14 mouse cellular contexts compared by ENCODE assay signal in genomic region chr1:92976141-92976566, GRCm38 (mm10). TPM values are rescaled to one million over a fixed set of nuclear protein-coding genes. Genes with fewer than 3 reads are reported as not detected.
DNase-seq lines count a peak whose midpoint lies in the region; ATAC-seq and TF ChIP-seq lines count a peak whose summit lies in the region.
"Had no signal": no experiment of that assay in that cellular context is flagged by ENCODE, and none has a peak within 500 bp of the region (broad histone marks: within the 10 kb centered on the region; RNA-seq: fewer than 3 reads in every experiment).

No protein-coding gene starts in this region.

- peak; percentile 94 for DNase-seq in heart, adult 11 months
- DNase-seq in heart, adult 8-10 months (ENCODE audit: low spot score) = no peak
- no peak for DNase-seq in spleen, adult 2 months (ENCODE audit: low read depth in 1 of 2, low spot score in 2 of 2)
- no peak for DNase-seq in spleen, adult 18-20 months
- peak; percentile 21 for DNase-seq in lung, embryonic 14.5 days
- peak; percentile 29 for DNase-seq in stomach, postnatal 0 days (ENCODE audit: low spot score)
- no peak for DNase-seq in hindbrain, embryonic 11.5 days (ENCODE audit: low spot score)
- DNase-seq in urinary bladder, adult 2 months (ENCODE audit: low spot score) = no peak

- H3K36me3 ChIP-seq in spleen, adult 2 months (ENCODE audit: control insufficient read depth, insufficient read depth, low read length) = no peaks in the 10 kb centered on the region
- H3K36me3 ChIP-seq in lung, embryonic 14.5 days (ENCODE audit: insufficient read depth) = no peaks in the 10 kb centered on the region
- H3K36me3 ChIP-seq in stomach, postnatal 0 days (ENCODE audit: control insufficient read depth, insufficient read depth, low read length) = no peaks in the 10 kb centered on the region
- no peaks in the 10 kb centered on the region for H3K36me3 ChIP-seq in hindbrain, embryonic 11.5 days (ENCODE audit: control insufficient read depth, insufficient read depth, low read length)
- H3K36me3 ChIP-seq: hindbrain, embryonic 13.5 days; liver, embryonic 12.5 days had no signal

- H3K4me3 ChIP-seq in spleen, adult 2 months (ENCODE audit: extremely low read depth, insufficient read depth, insufficient read length) = no peak overlapping the region
- no peak overlapping the region for H3K4me3 ChIP-seq in lung, embryonic 14.5 days (ENCODE audit: low read depth, low read length)
- no peak overlapping the region for H3K4me3 ChIP-seq in stomach, postnatal 0 days (ENCODE audit: low read depth, low read length)
- H3K4me3 ChIP-seq in hindbrain, embryonic 11.5 days (ENCODE audit: low read depth, low read length) = no peak overlapping the region
- H3K4me3 ChIP-seq: hindbrain, embryonic 13.5 days; liver, embryonic 12.5 days had no signal

- H3K4me1 ChIP-seq in spleen, adult 2 months (ENCODE audit: control insufficient read depth, insufficient read depth, insufficient read length) = no peaks in the 10 kb centered on the region
- H3K4me1 ChIP-seq in lung, embryonic 14.5 days (ENCODE audit: insufficient read depth) = peaks cover 5% of the 10 kb centered on the region
- no peaks in the 10 kb centered on the region for H3K4me1 ChIP-seq in stomach, postnatal 0 days (replicated peaks; ENCODE audit: control insufficient read depth, insufficient read depth)
- H3K4me1 ChIP-seq in hindbrain, embryonic 11.5 days (replicated peaks; ENCODE audit: control insufficient read depth, insufficient read depth, low read length) = no peaks in the 10 kb centered on the region

- no peaks in the 10 kb centered on the region for H3K27me3 ChIP-seq in spleen, adult 2 months (ENCODE audit: control insufficient read depth, insufficient read depth, low read length)
- no peaks in the 10 kb centered on the region for H3K27me3 ChIP-seq in lung, embryonic 14.5 days (ENCODE audit: insufficient read depth, low read length)
- H3K27me3 ChIP-seq in stomach, postnatal 0 days (ENCODE audit: control insufficient read depth, insufficient read depth, low read length) = no peaks in the 10 kb centered on the region
- no peaks in the 10 kb centered on the region for H3K27me3 ChIP-seq in hindbrain, embryonic 11.5 days (ENCODE audit: control insufficient read depth, insufficient read depth, low read length)
- H3K27me3 ChIP-seq: hindbrain, embryonic 13.5 days had no signal

- H3K9me3 ChIP-seq in lung, embryonic 14.5 days (ENCODE audit: low read depth, low read length) = no peaks in the 10 kb centered on the region
- no peaks in the 10 kb centered on the region for H3K9me3 ChIP-seq in stomach, postnatal 0 days (ENCODE audit: control insufficient read depth, low read length)
- no peaks in the 10 kb centered on the region for H3K9me3 ChIP-seq in hindbrain, embryonic 11.5 days (ENCODE audit: control insufficient read depth, low read length)
- H3K9me3 ChIP-seq: hindbrain, embryonic 13.5 days; liver, embryonic 12.5 days had no signal

- no peak overlapping the region for H3K9ac ChIP-seq in lung, embryonic 14.5 days
- H3K9ac ChIP-seq in stomach, postnatal 0 days (ENCODE audit: low read length) = no peak overlapping the region
- H3K9ac ChIP-seq in hindbrain, embryonic 11.5 days (ENCODE audit: low read depth, low read length) = no peak overlapping the region
- H3K9ac ChIP-seq: hindbrain, embryonic 13.5 days; liver, embryonic 12.5 days had no signal

- TF ChIP-seq CTCF in spleen, adult 2 months (IDR thresholded peaks at IDR 0.05; ENCODE audit: extremely low read depth, insufficient read depth, insufficient read length, insufficient replicate concordance) = no peak
- no peak for TF ChIP-seq CTCF in lung, embryonic 14.5 days (IDR thresholded peaks at IDR 0.05; ENCODE audit: low read depth)
- TF ChIP-seq CTCF in stomach, postnatal 0 days (IDR thresholded peaks at IDR 0.05; ENCODE audit: low read depth) = no peak

- 69% methylated on average over 6 of the region's 6 CpGs for WGBS in spleen, adult 2 months
- WGBS in lung, embryonic 14.5 days = 14% methylated on average over 6 of the region's 6 CpGs
- WGBS in stomach, postnatal 0 days = 28% methylated on average over 6 of the region's 6 CpGs
- 54% methylated on average over 6 of the region's 6 CpGs for WGBS in hindbrain, embryonic 11.5 days

- H3K27ac ChIP-seq in spleen, adult 2 months (ENCODE audit: insufficient read depth, low read length) = 0 out of 2 replicates have a peak overlapping the region, but pooled peaks have one; percentile 31
- no peak overlapping the region for H3K27ac ChIP-seq in lung, embryonic 14.5 days (ENCODE audit: low read depth)
- no peak overlapping the region for H3K27ac ChIP-seq in stomach, postnatal 0 days (replicated peaks)
- no peak overlapping the region for H3K27ac ChIP-seq in hindbrain, embryonic 11.5 days (ENCODE audit: low read depth, low read length)
- H3K27ac ChIP-seq: hindbrain, embryonic 13.5 days; liver, embryonic 12.5 days had no signal

- H3K4me2 ChIP-seq in lung, embryonic 14.5 days = no peak overlapping the region
- no peak overlapping the region for H3K4me2 ChIP-seq in stomach, postnatal 0 days (replicated peaks; ENCODE audit: low read depth)
- no peak overlapping the region for H3K4me2 ChIP-seq in hindbrain, embryonic 11.5 days (replicated peaks; ENCODE audit: low read depth, low read length)
- H3K4me2 ChIP-seq: hindbrain, embryonic 13.5 days; liver, embryonic 12.5 days had no signal

- TF ChIP-seq EP300 in stomach, postnatal 0 days (optimal IDR thresholded peaks at IDR 0.05) = no peak

- TF ChIP-seq POLR2A in spleen, adult 2 months (IDR thresholded peaks at IDR 0.05; ENCODE audit: low read depth, low read length) = no peak

- peak; percentile 43 for ATAC-seq in lung, embryonic 14.5 days (ENCODE audit: insufficient read depth)
- no peak for ATAC-seq in stomach, postnatal 0 days (ENCODE audit: low FRiP score, low TSS enrichment)
- ATAC-seq in hindbrain, embryonic 11.5 days (ENCODE audit: low FRiP score) = no peak
- ATAC-seq: liver, embryonic 12.5 days had no signal

RNA-seq across cellular contexts. Expression of gene Gpr35, which starts 25.5 kb away (rescaled TPM):
- 1 to 10 TPM in 1 of 4 experiments, under 1 TPM in 3; 0.19 to 1.3 (median 0.47) TPM for total RNA-seq in heart, adult 8-10 months (2022)
- polyA plus RNA-seq in spleen, adult 2 months (2012; rRNA removed) = 19.1 and 20.7 TPM in 2 replicates
- 0.19 and 0.50 TPM in 2 replicates for polyA plus RNA-seq in lung, embryonic 14.5 days (2014; fragmentation: Nextera tagmentation; extraction: Ambion mirVana)
- polyA plus RNA-seq in stomach, postnatal 0 days (2015; fragmentation: Nextera tagmentation; extraction: Ambion mirVana) = 3.7 and 4.1 TPM in 2 replicates
- 0.43 TPM in 1 of 2 replicates, not detected in the other for polyA plus RNA-seq in hindbrain, embryonic 11.5 days (2014; fragmentation: Nextera tagmentation; extraction: Ambion mirVana)
- 0.78 and 1.3 TPM in 2 replicates for polyA plus RNA-seq in urinary bladder, adult 2 months (2012; rRNA removed)

RNA-seq across cellular contexts. Expression of gene Aqp12, which starts 30.0 kb away (rescaled TPM):
- total RNA-seq in heart, adult 8-10 months (2022) = not detected
- 28.4 and 28.9 TPM in 2 replicates for polyA plus RNA-seq in spleen, adult 2 months (2012; rRNA removed)
- not detected in 2 replicates for polyA plus RNA-seq in lung, embryonic 14.5 days (2014; fragmentation: Nextera tagmentation; extraction: Ambion mirVana)
- polyA plus RNA-seq in stomach, postnatal 0 days (2015; fragmentation: Nextera tagmentation; extraction: Ambion mirVana) = 0.12 TPM in 1 of 2 replicates, not detected in the other
- not detected in 2 replicates for polyA plus RNA-seq in hindbrain, embryonic 11.5 days (2014; fragmentation: Nextera tagmentation; extraction: Ambion mirVana)
- polyA plus RNA-seq in urinary bladder, adult 2 months (2012; rRNA removed) = not detected in 2 replicates
- total RNA-seq: layer of hippocampus, postnatal 10 days; midbrain, postnatal 0 days had no signal
- polyA plus RNA-seq: C2C12; embryonic facial prominence, embryonic 11.5 days; hindbrain, embryonic 13.5 days; liver, embryonic 12.5 days; midbrain, postnatal 0 days had no signal

RNA-seq across cellular contexts. Expression of gene Capn10, which starts 42.0 kb away (rescaled TPM):
- total RNA-seq in heart, adult 8-10 months (2022) = 1 to 10 TPM; 4.9 to 7.4 (median 6.7) TPM
- 14.3 and 18.9 TPM in 2 replicates for polyA plus RNA-seq in spleen, adult 2 months (2012; rRNA removed)
- 22.2 and 26.8 TPM in 2 replicates for polyA plus RNA-seq in lung, embryonic 14.5 days (2014; fragmentation: Nextera tagmentation; extraction: Ambion mirVana)
- polyA plus RNA-seq in stomach, postnatal 0 days (2015; fragmentation: Nextera tagmentation; extraction: Ambion mirVana) = 21.2 and 23.3 TPM in 2 replicates
- 32.3 and 40.9 TPM in 2 replicates for polyA plus RNA-seq in hindbrain, embryonic 11.5 days (2014; fragmentation: Nextera tagmentation; extraction: Ambion mirVana)
- 16.0 and 20.4 TPM in 2 replicates for polyA plus RNA-seq in urinary bladder, adult 2 months (2012; rRNA removed)

Comparison
In these comparisons a context has a peak if more than half of its experiments do, and no peak if none do; other contexts are left out.
1. DNase-seq: peak in heart, adult 11 months (single experiment), lung, embryonic 14.5 days (single experiment) and stomach, postnatal 0 days (single experiment); none in heart, adult 8-10 months (single experiment), spleen, adult 2 months (0 of 2), spleen, adult 18-20 months (0 of 2), hindbrain, embryonic 11.5 days (single experiment) and urinary bladder, adult 2 months (single experiment).
2. RNA of gene Aqp12, which starts 30.0 kb away (polyA plus RNA-seq): 28.4 to 28.9 TPM in spleen, adult 2 months; not detected in lung, embryonic 14.5 days, 0.12 TPM in stomach, postnatal 0 days, not detected in hindbrain, embryonic 11.5 days and not detected in urinary bladder, adult 2 months; every median in the first group is over 10 times any median in the second.